Mouse (Mus musculus) embryonic fibroblast, embryonic 13.5 days (primary cell): ENCODE measurements around the gene Slc6a17.

Experiments used
- CTCF ChIP-seq: IDR thresholded peaks from 2 replicates; pipeline ENCODE4 v1.5.1; 2011; ENCODE audit warnings: mild to moderate bottlenecking, control low read depth, low read length, moderate library complexity, borderline replicate concordance; ENCODE audit not compliant: insufficient read depth
- POLR2A ChIP-seq: IDR thresholded peaks from 2 replicates; pipeline ENCODE4 v1.6.1; 2011; ENCODE audit warnings: low read depth, mild to moderate bottlenecking, control low read depth, low read length, moderate library complexity

DNA sequence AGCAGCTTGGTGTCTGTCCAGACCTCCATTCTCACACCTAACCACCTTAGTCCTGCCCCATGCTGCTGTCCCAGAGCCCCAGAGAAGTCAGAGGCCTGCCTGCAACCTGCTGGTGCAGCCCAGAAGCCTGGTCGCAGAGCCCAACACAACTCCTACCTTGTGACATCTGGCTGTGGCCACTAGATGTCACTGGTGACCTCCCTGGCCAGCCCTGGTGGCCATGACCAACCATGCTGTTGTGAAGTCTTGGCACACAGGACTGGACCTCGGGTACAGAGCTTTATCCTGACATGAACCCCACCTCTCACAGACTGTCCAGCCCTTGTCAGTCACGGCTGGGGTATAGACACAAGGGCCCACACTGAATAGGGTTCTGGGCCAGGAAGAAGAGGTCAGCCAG lies 41.4 kb upstream of the Slc6a17 start:
- TF ChIP-seq POLR2A (no peak), CTCF (peak; percentile 96)
